In the genomic region with DNA sequence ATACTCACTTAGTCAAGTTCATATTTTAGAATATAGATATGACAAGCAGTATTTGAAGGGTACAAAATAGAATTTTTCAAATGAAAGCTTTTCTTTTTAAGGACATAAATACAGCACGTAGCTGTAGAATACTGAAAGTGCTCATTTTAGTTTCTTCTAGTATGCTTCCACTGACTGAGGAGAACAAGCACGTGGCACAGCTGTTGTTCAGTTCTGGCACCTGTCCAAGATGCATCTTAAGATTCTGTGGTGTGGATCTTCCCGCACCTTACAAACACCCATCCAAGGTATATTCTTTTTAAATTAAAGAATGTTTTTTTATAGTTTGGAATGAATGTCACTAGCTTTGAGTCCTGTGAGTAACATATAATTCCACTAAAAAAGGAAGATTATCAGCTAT, we compare ENCODE assay signal across 8 mouse cellular contexts. TPM values are rescaled to one million over a fixed set of nuclear protein-coding genes. Genes with fewer than 3 reads are reported as not detected.
DNase-seq lines count a peak whose midpoint lies in the region; ATAC-seq and TF ChIP-seq lines count a peak whose summit lies in the region.

No protein-coding gene starts in this region.

- H3K4me1 ChIP-seq in testis, adult 2 months (ENCODE audit: control insufficient read depth, insufficient read depth, low read length), result peaks cover 2% of the 10 kb centered on the region; the same call in 1 of the 2 replicates
- H3K4me1 ChIP-seq in midbrain, embryonic 10.5 days, result peaks cover 32% of the 10 kb centered on the region

- H3K9me3 ChIP-seq in midbrain, embryonic 10.5 days (replicated peaks), result no peaks in the 10 kb centered on the region

- H3K4me3 ChIP-seq in testis, adult 2 months (ENCODE audit: control insufficient read depth, low read depth, low read length), result peak overlapping the region; percentile 27; the same call in 1 of the 2 replicates
- H3K4me3 ChIP-seq in midbrain, embryonic 10.5 days, result peak overlapping the region; percentile 78

- 77% methylated on average over 3 of the region's 3 CpGs for WGBS in midbrain, embryonic 10.5 days

- TF ChIP-seq POLR2A in testis, adult 2 months (IDR thresholded peaks at IDR 0.05; ENCODE audit: control insufficient read depth, low read depth, low read length), result no peak

- TF ChIP-seq CTCF in testis, adult 2 months (IDR thresholded peaks at IDR 0.05; ENCODE audit: control insufficient read depth, insufficient read depth, insufficient replicate concordance, low read depth, low read length), result no peak

- H3K27ac ChIP-seq in testis, adult 2 months (ENCODE audit: control insufficient read depth, insufficient read depth, low read depth, low read length), result no peak overlapping the region
- no peak overlapping the region for H3K27ac ChIP-seq in midbrain, embryonic 10.5 days (replicated peaks)

- no peaks in the 10 kb centered on the region for H3K27me3 ChIP-seq in testis, adult 2 months (ENCODE audit: control insufficient read depth, insufficient read depth, low read length)
- H3K27me3 ChIP-seq in midbrain, embryonic 10.5 days (ENCODE audit: low read depth, poor library complexity, severe bottlenecking), result no peaks in the 10 kb centered on the region

- H3K36me3 ChIP-seq in testis, adult 2 months (ENCODE audit: control insufficient read depth, insufficient read depth, low read length), result no peaks in the 10 kb centered on the region
- no peaks in the 10 kb centered on the region; the same call in 1 of the 2 replicates for H3K36me3 ChIP-seq in midbrain, embryonic 10.5 days

- peak; percentile 36 for DNase-seq in cerebellum, adult 9-10 months
- no peak for DNase-seq in testis, postnatal 10 days (ENCODE audit: low spot score)
- peak; percentile 48 for DNase-seq in induced T-regulatory cell, adult 2 months (ENCODE audit: low read depth)
- DNase-seq in midbrain, embryonic 10.5 days (ENCODE audit: low spot score), result no peak
- no peak for DNase-seq in gastrocnemius, adult 8-10 months (ENCODE audit: low spot score in 2 of 2)

- ATAC-seq in cerebellum, adult (ENCODE audit: insufficient number of reproducible peaks, low FRiP score, low TSS enrichment), result no peak
- ATAC-seq in granulocyte monocyte progenitor cell, adult 5-6 weeks (replicated peaks; ENCODE audit: poor library complexity, severe bottlenecking), result no peak

RNA-seq across cellular contexts. Expression of a gene that starts 1.4 kb away (rescaled TPM):
- polyA plus RNA-seq in testis, adult 2 months (2012; rRNA removed), result 32.7 and 35.5 TPM in 2 replicates
- polyA plus RNA-seq in midbrain, embryonic 10.5 days (2016; fragmentation: Nextera tagmentation; extraction: Ambion mirVana), result 36.0 and 37.0 TPM in 2 replicates
- total RNA-seq in granulocyte monocyte progenitor cell, adult 5-6 weeks (2014; fragmentation: Nextera tagmentation), result 11.2 and 18.0 TPM in 2 replicates
- total RNA-seq in granulocyte monocyte progenitor cell, adult 5-6 weeks (2017), result 17.0 and 38.1 TPM in 2 replicates
- total RNA-seq in gastrocnemius, adult 8-10 months (2022), result 10 to 100 TPM; 17.9 to 23.8 (median 18.8) TPM

RNA-seq across cellular contexts. Expression of a gene that starts 1.7 kb away (rescaled TPM):
- 7.2 and 7.9 TPM in 2 replicates for polyA plus RNA-seq in testis, adult 2 months (2012; rRNA removed)
- polyA plus RNA-seq in midbrain, embryonic 10.5 days (2016; fragmentation: Nextera tagmentation; extraction: Ambion mirVana), result 18.8 and 18.9 TPM in 2 replicates
- 34.6 and 48.5 TPM in 2 replicates for total RNA-seq in granulocyte monocyte progenitor cell, adult 5-6 weeks (2014; fragmentation: Nextera tagmentation)
- 69.1 and 69.6 TPM in 2 replicates for total RNA-seq in granulocyte monocyte progenitor cell, adult 5-6 weeks (2017)
- total RNA-seq in gastrocnemius, adult 8-10 months (2022), result 10 to 100 TPM; 13.7 to 18.6 (median 14.9) TPM

RNA-seq across cellular contexts. Expression of a gene that starts 33.7 kb away (rescaled TPM):
- polyA plus RNA-seq in testis, adult 2 months (2012; rRNA removed), result 10.4 and 12.0 TPM in 2 replicates
- 39.2 and 51.6 TPM in 2 replicates for polyA plus RNA-seq in midbrain, embryonic 10.5 days (2016; fragmentation: Nextera tagmentation; extraction: Ambion mirVana)
- total RNA-seq in granulocyte monocyte progenitor cell, adult 5-6 weeks (2014; fragmentation: Nextera tagmentation), result 19.7 and 21.2 TPM in 2 replicates
- total RNA-seq in granulocyte monocyte progenitor cell, adult 5-6 weeks (2017), result 31.8 and 32.7 TPM in 2 replicates
- 10 to 100 TPM; 11.7 to 16.0 (median 13.1) TPM for total RNA-seq in gastrocnemius, adult 8-10 months (2022)

Comparison
In these comparisons a context has a peak if more than half of its experiments do, and no peak if none do; other contexts are left out.
1. DNase-seq: peak in cerebellum, adult 9-10 months (single experiment) and induced T-regulatory cell, adult 2 months (single experiment); none in testis, postnatal 10 days (single experiment), midbrain, embryonic 10.5 days (single experiment) and gastrocnemius, adult 8-10 months (0 of 2).